In genomic region chr17:51642682-51643081, GRCm38 (mm10) we compare ENCODE assay signal across 31 mouse cellular contexts.
"Had no signal": no experiment of that assay in that cellular context is flagged by ENCODE, and none has a peak within 500 bp of the region (broad histone marks: within the 10 kb centered on the region; RNA-seq: fewer than 3 reads in every experiment).

No protein-coding gene starts in this region.

- H3K4me3 ChIP-seq: limb, embryonic 10.5 days; limb, embryonic 12.5 days; limb, embryonic 13.5 days; limb, embryonic 15.5 days; liver, embryonic 12.5 days; liver, embryonic 13.5 days; liver, embryonic 15.5 days; lung, embryonic 15.5 days; megakaryocyte, embryonic 14.5 days; midbrain, embryonic 10.5 days; midbrain, embryonic 12.5 days; midbrain, embryonic 13.5 days; midbrain, embryonic 15.5 days; myocyte; neural tube, embryonic 12.5 days; neural tube, embryonic 13.5 days had no signal

- ATAC-seq: liver, embryonic 12.5 days; lung, postnatal 0 days; midbrain, embryonic 13.5 days; midbrain, embryonic 15.5 days; midbrain, embryonic 16.5 days had no signal

- H3K36me3 ChIP-seq: limb, embryonic 10.5 days; limb, embryonic 12.5 days; limb, embryonic 13.5 days; limb, embryonic 15.5 days; liver, embryonic 12.5 days; liver, embryonic 13.5 days; liver, embryonic 15.5 days; lung, embryonic 15.5 days; midbrain, embryonic 10.5 days; midbrain, embryonic 12.5 days; midbrain, embryonic 13.5 days; midbrain, embryonic 15.5 days; neural tube, embryonic 12.5 days; neural tube, embryonic 13.5 days had no signal

- H3K9ac ChIP-seq: limb, embryonic 12.5 days; limb, embryonic 13.5 days; limb, embryonic 15.5 days; liver, embryonic 12.5 days; liver, embryonic 13.5 days; liver, embryonic 14.5 days; liver, embryonic 15.5 days; lung, embryonic 14.5 days; lung, embryonic 15.5 days; midbrain, embryonic 12.5 days; midbrain, embryonic 13.5 days; midbrain, embryonic 15.5 days; neural tube, embryonic 12.5 days; neural tube, embryonic 13.5 days had no signal

- H3K4me2 ChIP-seq: limb, embryonic 12.5 days; limb, embryonic 13.5 days; limb, embryonic 15.5 days; liver, embryonic 12.5 days; liver, embryonic 13.5 days; liver, embryonic 15.5 days; lung, embryonic 14.5 days; lung, embryonic 15.5 days; midbrain, embryonic 11.5 days; midbrain, embryonic 12.5 days; midbrain, embryonic 13.5 days; midbrain, embryonic 15.5 days; neural tube, embryonic 12.5 days; neural tube, embryonic 13.5 days had no signal

- DNase-seq: left cerebral cortex, postnatal 4 days; liver; liver, embryonic 13.5 days; lung, adult 18-20 months; lung, adult 2 months; lung, embryonic 14.5 days; lung, postnatal 10 days; lung, postnatal 14 days; lung, postnatal 36 days; lung, postnatal 4 days; midbrain, embryonic 14.5 days had no signal

- H3K27ac ChIP-seq: limb, embryonic 10.5 days; limb, embryonic 12.5 days; limb, embryonic 13.5 days; limb, embryonic 15.5 days; liver, embryonic 12.5 days; liver, embryonic 13.5 days; liver, embryonic 14.5 days; liver, embryonic 15.5 days; lung, embryonic 15.5 days; macrophage; midbrain, embryonic 10.5 days; midbrain, embryonic 12.5 days; midbrain, embryonic 13.5 days; midbrain, embryonic 15.5 days; neural tube, embryonic 12.5 days; neural tube, embryonic 13.5 days had no signal

- H3K4me1 ChIP-seq: limb, embryonic 13.5 days; limb, embryonic 15.5 days; liver, embryonic 12.5 days; liver, embryonic 13.5 days; liver, embryonic 15.5 days; lung, embryonic 15.5 days; megakaryocyte, embryonic 14.5 days; midbrain, embryonic 10.5 days; midbrain, embryonic 12.5 days; midbrain, embryonic 13.5 days; midbrain, embryonic 15.5 days; neural tube, embryonic 12.5 days; neural tube, embryonic 13.5 days had no signal

- H3K9me3 ChIP-seq: limb, embryonic 10.5 days; limb, embryonic 12.5 days; limb, embryonic 13.5 days; limb, embryonic 15.5 days; liver, embryonic 12.5 days; liver, embryonic 13.5 days; liver, embryonic 15.5 days; lung, embryonic 15.5 days; midbrain, embryonic 10.5 days; midbrain, embryonic 12.5 days; midbrain, embryonic 13.5 days; midbrain, embryonic 15.5 days; neural tube, embryonic 12.5 days; neural tube, embryonic 13.5 days had no signal

- H3K27me3 ChIP-seq: limb, embryonic 12.5 days; limb, embryonic 13.5 days; limb, embryonic 15.5 days; liver, embryonic 12.5 days; liver, embryonic 13.5 days; liver, embryonic 15.5 days; lung, embryonic 15.5 days; megakaryocyte, embryonic 14.5 days; midbrain, embryonic 12.5 days; midbrain, embryonic 13.5 days; midbrain, embryonic 15.5 days; neural tube, embryonic 12.5 days; neural tube, embryonic 13.5 days had no signal
